Mouse (Mus musculus): ENCODE measurements around the gene Olfr961. TPM values are rescaled to one million over a fixed set of nuclear protein-coding genes. Genes with fewer than 3 reads are reported as not detected.

The Olfr961 gene
- total and polyA plus RNA-seq, 3 experiments = not detected

DNA sequence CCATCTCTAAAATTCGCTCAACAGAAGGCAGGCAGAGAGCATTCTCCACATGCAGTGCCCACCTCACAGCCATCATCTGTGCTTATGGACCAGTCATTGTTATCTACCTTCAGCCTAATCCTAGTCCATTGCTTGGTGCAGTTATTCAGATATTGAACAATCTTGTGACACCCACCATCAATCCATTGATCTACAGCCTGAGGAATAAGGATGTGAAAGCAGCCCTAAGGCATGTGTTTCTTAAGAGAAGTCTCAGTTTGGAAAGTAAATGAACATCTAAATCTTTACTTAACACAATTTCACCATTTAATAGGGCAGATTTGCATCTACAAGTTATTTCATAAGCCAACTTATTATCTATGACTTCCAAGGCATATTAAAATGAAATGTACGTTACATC is 24.8 kb downstream of the Olfr961 start:
- in situ Hi-C loops (cut with MboI; ENCODE audit: low pct_ligation_motif_present, low pct_unique_long_range_greater_than_20kb, low sequenced_read_pairs) (no loop called here), dilution Hi-C loops (cut with MboI; ENCODE audit: extremely low pct_ligation_motif_present, extremely low pct_unique_long_range_greater_than_20kb, low sequenced_read_pairs) (no loop called here)
- no peaks in the 10 kb centered on the region for H3K79me2 ChIP-seq (replicated peaks; ENCODE audit: control insufficient read depth, extremely low read depth, insufficient read depth, poor library complexity, severe bottlenecking)
- H3K4me3 ChIP-seq (replicated peaks in 1 of 3; ENCODE audit: low read depth in 2 of 3, low read length in 2 of 3, poor library complexity in 1 of 3) = no peak overlapping the region
- H3K27ac ChIP-seq (ENCODE audit: insufficient read depth, low read depth) = no peak overlapping the region
- H3K4me2 ChIP-seq (ENCODE audit: insufficient read depth, low read depth, poor library complexity, severe bottlenecking) = no peak overlapping the region
- no peak for DNase-seq (ENCODE audit: extremely low read depth)
- H3K4me1 ChIP-seq (ENCODE audit: control insufficient read depth in 1 of 2, insufficient read depth in 2 of 2) = no peaks in the 10 kb centered on the region
- no peak overlapping the region for H3K9ac ChIP-seq (ENCODE audit: insufficient read depth, low read depth)
- peaks cover under 1% of the 10 kb centered on the region for H3K9me3 ChIP-seq (replicated peaks; ENCODE audit: low read length)
- no peaks in the 10 kb centered on the region for H3K36me3 ChIP-seq (replicated peaks in 1 of 2; ENCODE audit: control insufficient read depth in 1 of 2, insufficient read depth in 1 of 2, low read length in 1 of 2)
- H3K27me3 ChIP-seq (replicated peaks) = no peaks in the 10 kb centered on the region
- TF ChIP-seq HCFC1 (IDR thresholded peaks at IDR 0.05; ENCODE audit: low read depth, low read length) (no peak), ZMIZ1 (IDR thresholded peaks at IDR 0.05; ENCODE audit: low read depth, low read length) (no peak), PAX5 (IDR thresholded peaks at IDR 0.05; ENCODE audit: low read length) (no peak), JUN (IDR thresholded peaks at IDR 0.05; ENCODE audit: insufficient read depth, low read depth, low read length) (no peak), TCF12 (IDR thresholded peaks at IDR 0.05; ENCODE audit: low read depth, low read length) (no peak), NRF1 (IDR thresholded peaks at IDR 0.05; ENCODE audit: low read depth, low read length) (no peak), BHLHE40 (IDR thresholded peaks at IDR 0.05; ENCODE audit: low read depth, low read length) (no peak), MAX (IDR thresholded peaks at IDR 0.05; ENCODE audit: low read length) (no peak), RCOR1 (conservative IDR thresholded peaks at IDR 0.05; ENCODE audit: low read depth, low read length) (no peak), KAT2A (IDR thresholded peaks at IDR 0.05; ENCODE audit: insufficient replicate concordance, low read length) (no peak), TBP (conservative IDR thresholded peaks at IDR 0.05; ENCODE audit: low read depth, low read length) (no peak), CTCF (conservative IDR thresholded peaks at IDR 0.05 in 1 of 2, IDR thresholded peaks at IDR 0.05 in 1 of 2; ENCODE audit: low read depth in 2 of 2, low read length in 2 of 2) (no peak), JUND (conservative IDR thresholded peaks at IDR 0.05; ENCODE audit: low read depth, low read length) (no peak), RAD21 (IDR thresholded peaks at IDR 0.05; ENCODE audit: low read depth, low read length) (no peak), UBTF (IDR thresholded peaks at IDR 0.05; ENCODE audit: low read depth, low read length) (no peak), ZKSCAN1 (IDR thresholded peaks at IDR 0.05; ENCODE audit: borderline replicate concordance, low read depth, low read length) (no peak), CHD2 (IDR thresholded peaks at IDR 0.05; ENCODE audit: low read length) (no peak)

DNA sequence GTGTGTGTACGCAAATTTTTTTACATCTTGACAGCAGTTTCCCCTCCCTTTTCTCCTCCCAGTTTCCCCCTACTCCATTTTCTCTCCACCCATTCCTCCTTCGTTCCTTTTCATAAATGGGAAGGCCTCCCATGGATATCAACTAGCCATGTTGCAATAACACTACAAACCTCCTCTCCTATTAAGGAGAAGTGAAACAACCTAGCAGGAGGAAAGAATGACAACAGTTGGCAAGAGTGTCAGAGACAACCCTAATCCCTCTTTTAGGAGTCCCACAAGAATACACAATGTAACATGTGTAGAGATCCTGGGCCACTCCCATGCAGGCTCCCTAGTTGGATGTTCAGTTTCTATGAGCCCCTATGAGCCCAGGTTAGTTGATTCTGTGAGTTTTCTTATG is 29.9 kb downstream of the Olfr961 start:
- H3K4me1 ChIP-seq (ENCODE audit: control insufficient read depth in 1 of 2, insufficient read depth in 2 of 2) = 0 out of 4 replicates have a peak, but pooled peaks cover 0 to 2% of the 10 kb centered on the region in 2 experiments
- no peaks in the 10 kb centered on the region for H3K27me3 ChIP-seq (replicated peaks)
- in situ Hi-C loops (cut with MboI; ENCODE audit: low pct_ligation_motif_present, low pct_unique_long_range_greater_than_20kb, low sequenced_read_pairs) (no loop called here), dilution Hi-C loops (cut with MboI; ENCODE audit: extremely low pct_ligation_motif_present, extremely low pct_unique_long_range_greater_than_20kb, low sequenced_read_pairs) (no loop called here)
- TF ChIP-seq HCFC1 (IDR thresholded peaks at IDR 0.05; ENCODE audit: low read depth, low read length) = no peak
- TF ChIP-seq MAZ (IDR thresholded peaks at IDR 0.05; ENCODE audit: low read depth, low read length) = no peak
- TF ChIP-seq GABPA (IDR thresholded peaks at IDR 0.05; ENCODE audit: insufficient replicate concordance, low read depth, low read length) = no peak
- no peak for TF ChIP-seq UBTF (IDR thresholded peaks at IDR 0.05; ENCODE audit: low read depth, low read length)
- TF ChIP-seq PAX5 (IDR thresholded peaks at IDR 0.05; ENCODE audit: low read length) = no peak
- TF ChIP-seq RCOR1 (conservative IDR thresholded peaks at IDR 0.05; ENCODE audit: low read depth, low read length) = no peak
- TF ChIP-seq ETS1 (conservative IDR thresholded peaks at IDR 0.05; ENCODE audit: low read depth, low read length) = no peak
- TF ChIP-seq TCF12 (IDR thresholded peaks at IDR 0.05; ENCODE audit: low read depth, low read length) = no peak
- TF ChIP-seq EP300 (IDR thresholded peaks at IDR 0.05; ENCODE audit: low read length) = no peak
- TF ChIP-seq MAX (IDR thresholded peaks at IDR 0.05; ENCODE audit: low read length) = no peak
- no peak for TF ChIP-seq BHLHE40 (IDR thresholded peaks at IDR 0.05; ENCODE audit: low read depth, low read length)
- no peak overlapping the region for H3K27ac ChIP-seq (ENCODE audit: insufficient read depth, low read depth)
- no peaks in the 10 kb centered on the region for H3K36me3 ChIP-seq (replicated peaks in 1 of 2; ENCODE audit: control insufficient read depth in 1 of 2, insufficient read depth in 1 of 2, low read length in 1 of 2)
- H3K4me3 ChIP-seq (replicated peaks in 1 of 3; ENCODE audit: low read depth in 2 of 3, low read length in 2 of 3, poor library complexity in 1 of 3) = no peak overlapping the region
- no peak overlapping the region for H3K9ac ChIP-seq (ENCODE audit: insufficient read depth, low read depth)
- no peaks in the 10 kb centered on the region for H3K9me3 ChIP-seq (replicated peaks; ENCODE audit: low read length)
- no peak for DNase-seq (ENCODE audit: extremely low read depth)
- no peak overlapping the region for H3K4me2 ChIP-seq (ENCODE audit: insufficient read depth, low read depth, poor library complexity, severe bottlenecking)
- no peaks in the 10 kb centered on the region for H3K79me2 ChIP-seq (replicated peaks; ENCODE audit: control insufficient read depth, extremely low read depth, insufficient read depth, poor library complexity, severe bottlenecking)
